Mouse (Mus musculus): Measurements from ENCODE around the gene Fbxl13. TPM values are rescaled to one million over a fixed set of nuclear protein-coding genes. Genes with fewer than 3 reads are reported as not detected.
A peak's percentile ranks its signal among the peaks of the same experiment; 100 is the strongest.

The Fbxl13 gene
- total RNA-seq, 4 experiments from 2014 or later, result not detected

DNA sequence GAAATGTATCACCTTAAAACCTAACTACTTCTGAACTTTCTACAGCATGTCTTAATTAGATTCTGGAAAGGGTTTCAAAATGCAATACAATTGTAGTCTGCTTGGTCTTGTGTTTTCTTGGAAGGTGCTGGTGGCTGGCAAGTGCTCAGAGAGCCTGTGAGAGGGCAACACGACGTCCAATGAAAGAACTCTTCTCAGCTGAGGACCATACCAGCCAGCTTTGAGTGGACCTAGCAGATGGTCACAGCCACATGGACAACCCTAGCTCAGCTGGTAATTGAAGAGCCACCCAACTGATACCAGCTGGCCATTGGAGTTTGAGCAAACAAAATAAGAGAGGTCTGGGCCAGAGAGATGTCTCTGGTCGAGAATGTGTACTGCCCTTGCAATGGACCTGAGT is 157.7 kb downstream of the Fbxl13 start:
- peak; percentile 8 to 49 for DNase-seq (ENCODE audit: low spot score in 2 of 2)

- DNase-seq (ENCODE audit: low spot score in 2 of 2), result no peak
Observed at GRCm38 (mm10) chr5:21487306-21487705, 158.1 kb downstream of the Fbxl13 start.

DNA sequence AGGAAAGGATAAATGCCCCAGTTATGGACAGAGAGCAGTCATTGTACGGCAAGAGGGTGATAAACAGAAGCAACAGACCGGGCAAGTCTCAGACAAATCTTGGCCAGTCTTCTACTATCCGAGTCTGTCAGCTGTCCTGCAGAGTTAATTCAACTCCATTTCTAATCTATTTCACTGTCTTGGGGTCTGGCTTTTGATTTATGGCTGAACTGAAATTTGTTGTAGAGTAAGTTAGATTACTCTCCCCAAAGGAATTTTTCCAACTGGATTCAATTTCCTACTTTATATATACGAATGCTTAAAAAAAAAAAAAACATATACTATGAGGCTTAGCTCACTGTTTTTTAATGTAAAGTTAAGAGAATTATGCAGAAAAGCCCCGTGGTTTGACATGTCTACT is 158.6 kb downstream of the Fbxl13 start:
- DNase-seq (ENCODE audit: low spot score in 2 of 2), result no peak

- DNase-seq (ENCODE audit: low spot score in 2 of 2), result no peak
Observed at GRCm38 (mm10) chr5:21485197-21485829, 160.1 kb downstream of the Fbxl13 start.

DNA sequence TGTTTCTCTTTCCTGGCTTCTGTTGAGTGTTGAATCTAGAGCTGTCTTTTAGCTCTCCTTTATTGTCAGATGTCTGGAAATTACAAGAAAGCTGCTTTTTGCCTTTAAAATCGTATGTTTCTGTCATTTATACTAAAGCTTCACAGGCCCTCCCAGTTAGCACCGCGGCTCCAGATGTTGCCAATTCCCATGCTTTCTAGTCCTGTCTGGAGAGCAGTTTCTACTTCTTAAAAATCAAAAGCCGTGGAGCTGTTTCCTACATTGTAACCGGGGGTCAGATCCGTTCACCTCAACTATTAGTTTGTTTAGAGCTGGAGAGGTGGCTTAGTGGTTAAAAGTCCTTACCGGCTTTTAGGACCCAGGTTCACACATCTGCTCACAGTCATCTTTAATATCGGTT is 162.2 kb downstream of the Fbxl13 start:
- no peak for DNase-seq (ENCODE audit: low spot score in 2 of 2)

DNA sequence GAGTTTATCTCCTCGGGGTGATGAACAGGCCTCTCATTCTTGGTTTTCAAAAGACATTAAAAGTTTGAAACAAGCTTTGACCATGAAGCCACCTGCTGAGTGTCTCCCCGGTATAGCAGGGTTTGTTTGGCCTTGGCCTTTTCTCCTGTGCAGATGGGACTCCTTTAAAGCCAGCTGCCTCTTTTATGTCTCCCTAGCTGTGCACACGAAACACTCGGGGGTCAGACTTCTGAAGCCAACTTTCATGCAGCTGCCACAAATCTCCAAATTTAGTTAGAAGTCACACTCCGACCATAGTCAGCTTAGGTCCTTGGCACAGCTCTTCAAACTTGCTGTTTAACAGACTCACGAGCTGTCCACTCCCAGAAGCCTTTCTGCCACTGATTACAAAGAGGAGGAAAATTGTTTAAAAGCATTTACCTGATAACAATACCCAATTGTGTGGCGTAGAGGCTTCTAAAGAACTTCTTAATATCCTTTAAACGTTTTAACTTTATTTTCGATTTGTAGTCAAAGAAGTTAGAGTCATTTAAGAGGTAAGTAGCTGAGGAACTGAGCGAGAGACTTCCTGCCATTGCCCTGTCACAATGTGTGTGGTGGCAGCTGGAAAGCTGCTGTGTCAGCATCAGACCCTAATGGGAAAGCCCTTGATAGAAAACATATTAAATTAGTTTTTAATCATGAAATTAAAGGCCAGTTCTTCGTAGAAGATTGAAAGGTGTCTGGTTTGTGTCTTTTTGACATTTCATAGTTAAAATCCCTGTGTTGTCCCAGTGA is 162.8 kb downstream of the Fbxl13 start:
- DNase-seq (ENCODE audit: low spot score in 2 of 2), result no peak

GRCm38 (mm10) chr5:21481521-21481920 is 163.9 kb downstream of the Fbxl13 start:
- no peak for DNase-seq (ENCODE audit: low spot score in 2 of 2)

GRCm38 (mm10) chr5:21479746-21480145 is 165.7 kb downstream of the Fbxl13 start:
- no peak for DNase-seq (ENCODE audit: low spot score in 2 of 2)

- DNase-seq (ENCODE audit: low spot score in 2 of 2), result no peak
Observed at GRCm38 (mm10) chr5:21478428-21478827, 167.0 kb downstream of the Fbxl13 start.

DNA sequence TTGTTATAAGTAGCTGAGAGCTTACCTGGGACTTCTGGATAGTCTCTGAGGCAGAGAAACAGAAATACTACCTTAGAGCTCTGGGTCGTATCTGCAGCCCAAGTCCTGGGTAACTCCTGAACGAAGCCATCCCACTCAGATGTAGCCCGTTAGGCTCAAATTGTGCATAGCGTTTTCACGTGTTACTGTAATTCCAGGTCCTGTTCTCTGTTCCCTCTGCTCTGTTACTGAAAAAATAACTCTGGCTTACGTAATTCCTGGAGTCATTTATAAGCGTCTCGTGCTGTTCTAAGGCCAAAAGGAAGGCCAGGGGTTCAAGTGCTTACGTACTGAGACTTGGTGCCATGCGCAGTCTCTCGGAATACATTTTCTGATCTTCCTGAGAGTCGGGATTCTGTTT is 177.3 kb downstream of the Fbxl13 start:
- no peak for DNase-seq (ENCODE audit: low spot score in 2 of 2)

DNA sequence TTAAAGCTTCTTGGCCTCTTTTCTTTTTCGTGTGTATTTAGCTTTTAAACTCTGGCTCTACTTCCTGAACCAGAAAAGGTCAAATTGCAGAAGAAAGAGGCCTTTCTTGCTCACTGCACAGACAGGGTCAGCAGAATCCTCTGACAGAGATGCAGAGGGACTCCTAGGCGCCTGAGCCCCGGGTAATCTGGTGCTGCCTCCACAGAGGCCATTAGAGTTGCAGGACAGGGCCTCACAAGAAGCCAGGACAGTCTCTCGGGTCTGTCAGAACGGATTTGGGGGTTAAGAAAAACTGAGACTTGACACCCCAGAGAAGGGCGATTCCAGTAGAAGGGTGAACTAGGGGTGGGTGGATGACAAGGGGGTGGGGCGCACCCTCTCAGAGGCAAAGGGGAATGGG is 178.0 kb downstream of the Fbxl13 start:
- DNase-seq (ENCODE audit: low spot score in 2 of 2), result no peak

- peak; percentile 23 to 34 for DNase-seq (ENCODE audit: low spot score in 2 of 2)
Observed at GRCm38 (mm10) chr5:21440833-21441530, 204.5 kb downstream of the Fbxl13 start.

- DNase-seq (ENCODE audit: low spot score in 2 of 2), result no peak
Observed at GRCm38 (mm10) chr5:21439446-21440110, 205.9 kb downstream of the Fbxl13 start.

GRCm38 (mm10) chr5:21438428-21438827 is 207.0 kb downstream of the Fbxl13 start:
- no peak for DNase-seq (ENCODE audit: low spot score in 2 of 2)

- DNase-seq (ENCODE audit: low spot score in 2 of 2), result no peak
Observed at GRCm38 (mm10) chr5:21436471-21436975, 208.9 kb downstream of the Fbxl13 start.

- DNase-seq (ENCODE audit: low spot score in 2 of 2), result no peak
Observed at GRCm38 (mm10) chr5:21434148-21434929, 211.1 kb downstream of the Fbxl13 start.

Other genes starting within 250 kb of the Fbxl13 start
- 1 to 10 TPM; 2.8 to 4.4 (median 3.1) TPM for gene Ccdc146, start 221.0 kb downstream of the Fbxl13 start, total RNA-seq (2022)
- 10 to 100 TPM in 3 of 4 experiments, 1 to 10 TPM in 1; 9.6 to 11.0 (median 10.4) TPM for gene Fam185a, start 220.7 kb downstream of the Fbxl13 start, total RNA-seq (2022)
- 1 to 10 TPM in 2 of 4 experiments, under 1 TPM in 2; 0.89 to 2.0 (median 1.0) TPM for gene Lrrc17, start 102.1 kb downstream of the Fbxl13 start, total RNA-seq (2022)
- 1 to 10 TPM; 3.5 to 4.2 (median 3.9) TPM for gene Armc10, start 179 bp upstream of the Fbxl13 start, total RNA-seq (2022)
- 10 to 100 TPM in 2 of 4 experiments, 1 to 10 TPM in 2; 8.3 to 10.4 (median 9.4) TPM for gene Napepld, start 55.8 kb upstream of the Fbxl13 start, total RNA-seq (2022)
- 100 to 1,000 TPM in 2 of 4 experiments, 10 to 100 TPM in 2; 92.6 to 114 (median 104) TPM for gene Pmpcb, start 91.5 kb upstream of the Fbxl13 start, total RNA-seq (2022)
- gene Dnajc2, start 139.6 kb upstream of the Fbxl13 start, total RNA-seq (2022), result 10 to 100 TPM; 22.9 to 25.1 (median 23.8) TPM
- gene Psmc2, start 139.6 kb upstream of the Fbxl13 start, total RNA-seq (2022), result 100 to 1,000 TPM; 117 to 131 (median 125) TPM
- not detected for gene Slc26a5, start 220.0 kb upstream of the Fbxl13 start, total RNA-seq (2022)

All from gastrocnemius, adult 8-10 months (tissue).